Mouse (Mus musculus) large intestine, adult 2 months (tissue): ENCODE results near the gene Arhgap35. TPM values are rescaled to one million over a fixed set of nuclear protein-coding genes. Genes with fewer than 3 reads are reported as not detected.
"Not testable (repeated sequence)": the region's sequence is repeated elsewhere in the genome, so short reads cannot be mapped to it uniquely, and the experiment has no call there.

ENCODE experiments used
- DNase-seq: peaks from one replicate; pipeline ENCODE4 v3.0.0-alpha.2; 2012; ENCODE audit warnings: low read depth, low spot score
- WGBS: fragments of 180-500 bp; shearing (Covaris S2); methylation state at CpG from one replicate; pipeline ENCODE4 v1.1.7; 2018; 5-methylcytosine and 5-hydroxymethylcytosine counted together
- polyA plus RNA-seq: library from polyadenylated mRNA; depleted of rRNA; stranded (reverse); fragments of >200 nt; gene quantifications from 2 replicates; pipeline ENCODE4 v1.2.3, GENCODE M21; 2012; rRNA removed

Gene Arhgap35
- polyA plus RNA-seq, result 8.9 and 9.4 TPM in 2 replicates

DNA sequence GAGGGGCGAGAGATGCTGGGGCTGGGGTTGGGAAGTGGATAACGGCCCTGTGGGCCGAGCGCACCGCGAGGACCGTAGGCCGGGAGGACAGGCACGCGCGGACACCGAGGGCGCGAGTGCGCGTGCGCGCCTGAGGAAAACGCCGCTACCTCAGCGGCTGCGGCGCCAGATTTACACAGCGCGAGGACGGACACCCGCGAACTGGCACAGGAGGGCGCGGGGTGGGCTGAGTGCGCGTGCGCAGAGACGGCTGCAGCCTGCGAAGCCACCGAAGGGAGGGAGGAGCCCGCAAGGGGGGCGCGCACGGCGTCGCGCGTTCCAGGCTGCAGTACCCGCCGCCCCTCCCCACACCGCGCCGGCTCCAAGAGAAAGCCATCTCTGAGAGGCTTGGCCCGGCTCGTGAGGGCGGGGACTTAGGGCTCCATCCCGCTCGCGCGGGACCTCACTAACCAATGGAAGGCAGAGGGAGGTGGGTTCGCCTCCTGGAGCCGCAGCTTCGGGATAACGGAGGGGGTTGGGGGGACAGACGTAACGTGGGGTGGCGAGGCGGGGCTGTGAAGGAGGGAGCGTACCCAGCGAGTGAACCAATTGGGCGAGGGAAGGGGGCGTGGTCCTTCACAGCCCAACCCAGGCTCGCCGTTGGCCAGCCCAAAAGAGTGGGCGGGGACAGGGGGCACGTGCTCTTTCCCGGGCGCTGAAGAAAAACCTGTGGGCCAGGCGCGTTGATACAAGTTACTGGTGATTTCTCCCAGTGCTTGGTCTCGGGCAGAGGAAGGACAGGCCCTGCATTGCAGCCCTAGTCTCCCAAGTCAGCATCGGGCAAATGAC lies at the start of gene Arhgap35:
TSS of gene Arhgap35 (minus strand) at position 106 of the 828 bp plus-strand sequence.
- peak; percentile 87 for DNase-seq
- WGBS, result under 1% methylated on average over 78 of the region's 78 CpGs

DNA sequence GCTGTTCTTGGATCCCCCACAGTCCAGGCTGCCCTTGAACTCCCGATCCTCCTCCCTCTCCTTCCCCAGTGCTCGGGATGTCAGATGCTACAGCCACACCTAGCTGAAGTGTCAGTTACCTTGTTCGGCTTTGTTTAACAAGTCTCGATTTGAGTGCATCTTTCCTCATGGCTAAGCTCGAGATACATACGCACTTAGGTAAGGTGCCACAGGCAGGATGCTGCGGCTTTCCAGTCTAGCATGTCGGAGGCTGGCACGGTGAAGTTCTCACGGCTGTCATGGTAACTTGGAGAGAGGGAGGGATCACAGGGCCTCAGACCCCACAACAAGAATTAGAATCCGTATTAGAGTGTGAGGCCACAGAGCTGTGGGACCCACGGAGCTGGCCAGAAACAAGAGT lies 29.5 kb upstream of the Arhgap35 start:
- WGBS, result 76% methylated on average over 12 of the region's 12 CpGs
- no peak for DNase-seq

DNA sequence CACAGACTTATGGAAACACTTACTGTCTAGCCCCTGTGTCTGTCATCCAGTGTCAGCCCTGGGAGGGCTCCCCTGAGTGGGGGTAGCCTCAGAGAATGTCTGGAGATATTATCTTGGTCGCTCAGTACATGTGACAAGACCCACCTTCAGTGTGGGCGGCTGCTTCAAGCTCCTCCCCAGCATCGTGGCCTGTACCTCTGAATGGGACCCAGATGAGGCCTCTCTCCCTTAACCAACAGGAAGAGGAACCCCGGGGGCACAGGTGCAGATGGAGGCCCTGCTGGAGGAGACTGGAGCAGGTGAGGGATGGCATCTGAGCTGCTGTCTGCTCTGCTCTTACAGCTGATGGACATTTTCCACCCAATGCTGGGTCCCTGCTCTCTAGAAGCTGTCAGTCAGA lies 28.3 kb upstream of the Arhgap35 start:
- not testable (repeated sequence) for DNase-seq
- WGBS, result 27% methylated on average over 4 of the region's 4 CpGs

DNA sequence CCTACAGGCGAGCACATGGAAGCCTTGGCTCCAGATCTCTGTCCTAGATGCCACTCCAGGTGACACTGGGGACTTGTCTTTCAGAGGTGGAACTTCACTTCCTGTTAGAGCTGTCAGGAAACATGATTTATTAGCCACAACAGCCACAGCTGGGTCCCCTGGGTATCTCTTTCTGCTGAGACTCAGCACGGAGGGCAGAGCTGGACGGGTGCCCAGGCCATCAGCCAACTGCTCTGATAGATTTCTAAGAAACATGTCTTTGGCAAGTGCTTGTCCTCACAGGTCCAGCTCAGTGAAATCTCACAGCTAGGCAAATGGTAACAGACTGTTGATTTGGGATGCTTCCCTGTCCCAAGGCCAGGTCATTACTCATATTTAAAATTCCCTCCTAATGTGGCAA lies 24.2 kb upstream of the Arhgap35 start:
- 33% methylated on average over 3 of the region's 3 CpGs for WGBS
- DNase-seq, result no peak

DNA sequence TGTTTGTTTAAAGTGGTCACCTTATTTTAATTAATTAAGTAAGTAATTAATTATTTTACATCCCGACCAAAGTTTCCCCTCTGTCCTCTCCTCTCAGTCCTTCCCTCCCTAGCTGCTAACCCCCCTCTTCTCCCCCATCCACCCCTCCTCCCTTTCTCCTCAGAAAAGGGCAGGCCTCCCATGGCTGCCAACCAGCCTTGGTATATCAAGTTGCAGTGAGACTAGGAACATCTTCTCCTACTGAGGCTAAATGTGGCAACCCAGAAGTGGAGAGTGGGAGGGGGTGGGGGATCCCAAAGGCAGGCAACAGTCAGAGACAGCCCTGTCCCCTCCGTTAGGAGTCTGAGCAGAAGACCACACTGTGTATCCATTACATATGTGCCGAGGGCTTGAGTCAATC lies 20.3 kb upstream of the Arhgap35 start:
- no peak for DNase-seq
- WGBS, result 66% methylated on average over 3 of the region's 3 CpGs

DNA sequence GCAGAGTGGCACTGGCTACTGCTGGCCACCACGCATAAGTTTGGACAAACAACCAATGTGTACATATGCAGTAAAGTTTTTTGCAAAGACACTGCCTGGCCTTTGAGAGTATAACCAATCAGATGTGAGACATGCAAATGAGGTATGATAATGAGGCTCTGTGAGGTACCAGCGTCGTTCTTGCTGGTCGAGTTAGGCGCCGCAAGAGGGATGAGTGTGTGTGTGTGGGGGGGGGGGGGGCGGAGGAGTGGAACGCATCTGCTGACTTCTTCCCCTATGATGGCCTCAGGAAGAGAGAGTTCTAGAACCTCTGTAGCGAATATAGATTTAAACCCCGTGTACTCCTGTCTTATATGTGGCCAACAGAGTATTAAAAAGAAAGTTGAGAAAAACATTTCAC lies 19.1 kb upstream of the Arhgap35 start:
- WGBS, result 9% methylated on average over 10 of the region's 10 CpGs
- DNase-seq, result not testable (repeated sequence)

DNA sequence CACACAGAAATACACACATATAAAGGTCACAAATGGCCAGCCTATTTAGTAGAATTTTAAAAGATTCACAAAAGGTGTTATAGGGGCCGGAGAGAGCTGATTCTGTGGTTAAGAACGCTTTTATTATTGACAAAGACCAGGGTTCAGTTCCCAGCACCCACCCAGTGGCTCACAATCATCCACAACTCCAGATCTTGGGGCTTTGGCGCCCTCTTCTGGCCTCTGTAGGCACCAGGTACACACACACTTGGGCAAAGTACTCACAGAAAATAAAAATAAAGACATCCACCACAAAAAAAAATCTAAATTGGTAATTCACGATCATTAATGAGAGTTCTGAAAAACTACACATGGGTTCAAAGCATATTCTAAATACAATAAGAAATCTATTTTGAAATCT lies 17.1 kb upstream of the Arhgap35 start:
- WGBS, result 75% methylated on average over 4 of the region's 4 CpGs

DNA sequence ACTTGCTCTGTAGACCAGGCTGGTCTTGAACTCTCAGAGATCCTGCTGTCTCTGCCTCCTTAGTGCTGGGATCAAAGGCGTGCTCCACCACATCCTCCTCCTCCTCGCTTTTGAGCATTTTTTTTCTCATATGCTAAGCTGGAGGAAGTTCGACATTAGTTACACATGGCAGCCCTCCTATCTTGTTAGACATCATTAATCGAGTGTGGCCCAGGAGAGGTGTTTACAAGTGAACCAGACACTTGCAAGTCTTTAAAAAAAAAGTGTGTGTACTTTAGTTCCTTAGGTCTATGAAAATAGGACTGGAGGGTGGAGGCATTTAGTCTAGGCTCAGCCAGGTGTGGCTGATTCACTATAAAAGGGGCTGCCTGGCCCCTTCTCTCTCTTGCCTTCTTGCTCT lies 16.2 kb upstream of the Arhgap35 start:
- 47% methylated on average over 4 of the region's 4 CpGs for WGBS
- no peak for DNase-seq

More for the DNA sequence above, 17.1 kb upstream of the Arhgap35 start:
- DNase-seq, result no peak

DNA sequence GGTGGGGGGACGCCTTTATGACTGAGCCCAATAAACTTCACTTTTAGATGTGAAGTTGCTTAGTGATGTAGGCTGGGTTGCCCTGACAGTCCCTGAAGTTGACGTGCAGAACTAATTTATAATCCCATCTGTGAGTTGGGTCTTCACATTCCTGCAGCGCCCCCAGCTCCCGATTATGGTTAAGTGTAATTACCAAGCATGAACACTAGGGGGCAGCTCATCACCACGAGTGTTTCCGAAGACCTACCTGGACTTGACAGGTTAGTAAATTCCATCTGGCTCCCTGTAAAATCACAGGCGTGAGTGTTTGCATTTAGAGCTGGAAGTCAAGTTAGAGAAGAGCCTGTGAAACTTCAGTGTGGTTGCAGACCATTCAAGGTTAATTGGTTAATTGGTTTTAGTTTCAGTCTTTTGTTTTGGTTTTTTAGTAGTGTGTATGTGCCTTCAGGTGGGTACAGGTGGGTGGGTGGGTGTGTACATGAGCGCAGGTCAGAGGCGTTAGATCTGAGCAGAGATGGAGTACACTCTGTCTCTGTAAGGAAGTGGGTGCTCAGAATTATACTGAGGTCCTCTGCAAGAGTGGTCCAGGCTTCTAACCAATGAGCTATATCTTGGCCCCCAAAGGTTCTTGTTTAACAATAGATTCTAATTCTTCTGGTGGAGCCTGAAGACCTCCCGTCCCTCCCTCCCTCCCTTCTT lies 15.0 kb upstream of the Arhgap35 start:
- DNase-seq, result no peak
- 22% methylated on average over 10 of the region's 10 CpGs for WGBS

DNA sequence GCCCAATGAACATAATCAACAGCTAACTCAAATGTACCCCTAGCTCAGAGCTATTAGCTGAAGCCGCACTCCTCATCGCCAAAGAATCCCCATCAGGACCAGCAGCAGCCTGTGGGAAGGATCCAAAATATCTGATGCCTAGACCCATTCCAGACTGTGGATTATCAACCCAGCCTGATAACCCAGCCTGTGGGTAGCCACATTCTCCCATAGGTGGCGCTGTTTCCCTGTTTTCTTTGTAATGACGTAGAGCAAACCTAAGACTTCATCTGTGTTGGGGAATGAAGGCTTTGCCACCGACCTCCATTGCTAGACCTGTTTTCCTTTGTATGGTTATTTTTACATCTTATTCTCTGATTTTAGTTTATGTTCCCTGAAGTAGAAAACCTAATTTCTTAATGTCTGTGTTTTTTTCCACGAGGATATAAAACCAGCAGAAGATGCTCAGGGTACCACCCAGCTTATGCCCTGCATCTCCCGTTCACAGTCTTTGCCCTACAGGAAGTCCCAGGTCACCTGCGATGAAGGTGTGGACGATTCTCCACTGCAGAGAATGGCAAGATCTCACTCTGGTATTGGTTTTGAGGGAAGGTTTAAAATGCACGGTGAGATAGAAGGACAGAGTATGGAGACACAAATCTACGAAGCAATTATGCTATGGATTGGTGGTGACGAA lies 13.4 kb upstream of the Arhgap35 start:
- 30% methylated on average over 12 of the region's 12 CpGs for WGBS
- DNase-seq, result no peak

DNA sequence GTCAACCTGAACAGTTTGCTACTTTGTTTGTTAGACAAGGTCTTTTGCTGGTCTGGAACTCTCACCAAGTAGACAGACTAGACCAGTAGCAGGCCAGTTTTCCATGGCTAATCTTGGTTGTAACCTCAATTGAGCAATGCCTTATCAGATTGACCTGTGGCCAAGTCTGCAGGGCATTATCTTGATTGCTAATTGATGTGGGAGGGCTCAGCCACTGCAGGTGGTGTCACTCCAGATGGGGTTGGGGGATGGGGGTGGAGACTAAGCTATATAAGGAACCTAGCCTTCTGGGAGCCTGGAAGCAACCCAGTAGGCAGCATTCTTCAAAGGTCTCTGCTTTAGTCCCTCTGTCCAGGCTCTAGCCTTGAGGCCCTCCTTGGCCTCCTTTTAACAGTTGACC lies 8.9 kb upstream of the Arhgap35 start:
- no peak for DNase-seq

DNA sequence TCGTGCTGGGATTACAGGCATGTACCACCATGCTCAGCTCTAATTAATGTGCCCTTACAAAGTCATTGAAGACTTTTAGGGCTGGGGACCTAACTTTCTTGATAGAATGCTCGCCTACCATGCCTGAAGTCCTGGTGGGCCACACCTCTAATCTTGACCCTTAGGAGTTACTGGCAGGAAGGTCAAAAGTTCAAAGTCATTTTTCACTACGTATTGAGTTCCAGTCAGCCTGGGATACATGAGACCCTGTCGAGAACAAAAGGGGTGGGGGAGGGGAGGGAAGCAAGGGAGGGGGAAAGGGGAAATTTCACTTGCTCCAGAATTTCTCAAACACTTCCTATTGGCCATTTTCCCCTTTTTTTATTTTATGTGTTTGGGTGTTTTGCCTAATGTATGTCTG lies 8.3 kb upstream of the Arhgap35 start:
- 57% methylated on average over 4 of the region's 4 CpGs for WGBS
- DNase-seq, result no peak

DNA sequence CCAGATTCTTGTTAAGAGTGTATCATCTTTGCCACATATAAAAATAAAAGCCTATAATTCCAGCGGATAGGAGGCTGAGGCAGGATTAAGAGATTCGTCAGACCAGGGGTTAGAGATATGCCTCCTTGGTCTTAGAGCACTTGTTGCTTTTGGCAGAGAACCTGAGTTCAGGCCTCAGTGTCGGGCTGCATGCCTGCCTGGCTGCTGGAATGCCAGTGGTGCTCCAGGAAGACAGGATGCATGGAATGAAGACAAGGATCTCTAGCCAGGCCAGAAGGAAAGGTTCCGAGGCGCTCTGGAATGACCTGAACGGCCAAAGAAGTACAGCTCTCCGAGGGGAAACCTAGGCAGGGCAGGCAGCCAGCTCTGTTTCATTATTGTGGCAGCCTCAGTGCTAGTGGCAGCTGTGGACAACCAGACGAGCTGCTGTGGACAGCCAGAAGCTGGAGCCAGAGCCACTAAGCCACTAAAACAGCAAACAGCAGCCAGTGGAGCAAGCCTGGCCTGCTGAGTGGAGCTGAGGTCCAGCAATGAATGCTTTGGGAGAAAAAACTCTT lies 6.4 kb upstream of the Arhgap35 start:
- 77% methylated on average over 8 of the region's 8 CpGs for WGBS
- DNase-seq, result no peak

DNA sequence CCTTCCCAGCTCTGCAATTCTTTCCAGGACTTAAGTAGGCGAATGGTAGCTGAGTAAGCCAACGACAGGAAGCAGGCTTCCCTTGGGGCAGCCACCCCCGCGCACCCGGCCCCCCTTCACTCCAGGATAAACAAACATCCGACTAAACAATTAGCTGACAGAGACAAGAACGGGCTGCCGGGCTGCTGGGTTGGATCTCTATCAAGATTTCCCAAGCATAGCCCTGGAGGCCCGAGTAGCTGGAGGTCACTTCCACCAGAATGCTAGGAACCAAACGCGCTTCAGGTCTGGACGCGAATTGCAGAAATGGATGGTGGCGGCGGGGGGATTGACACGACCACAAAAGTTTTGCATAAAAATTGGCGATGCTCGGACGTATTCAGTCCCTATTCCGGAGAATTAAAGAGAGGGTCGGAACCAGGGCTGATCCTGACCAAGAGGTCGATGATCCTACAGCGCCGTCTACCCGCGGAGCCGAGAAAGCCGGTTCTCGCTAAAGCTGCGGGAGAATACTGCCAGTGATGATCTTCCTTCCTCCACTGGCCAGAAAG lies 3.9 kb upstream of the Arhgap35 start:
- DNase-seq, result no peak
- WGBS, result 4% methylated on average over 30 of the region's 30 CpGs

DNA sequence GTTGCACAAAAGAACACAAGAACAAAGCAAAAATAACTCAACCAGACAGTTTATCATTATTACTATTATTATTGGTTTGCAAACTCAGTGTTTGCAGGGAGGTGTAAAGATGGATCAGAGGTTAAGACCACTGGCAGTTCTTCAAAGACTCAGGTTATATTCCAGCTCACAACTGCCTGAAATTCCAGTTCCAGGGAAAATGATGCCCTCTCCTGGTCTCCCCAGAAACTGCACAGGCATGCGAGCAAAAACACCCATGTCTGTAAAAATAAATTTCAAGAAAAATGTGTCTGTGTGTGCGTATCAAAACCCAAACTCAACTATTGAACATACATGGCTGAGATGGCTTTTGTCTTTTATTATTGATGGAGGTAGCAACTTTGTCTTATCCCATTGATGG lies 2.3 kb upstream of the Arhgap35 start:
- WGBS, result 10% methylated on average over 2 of the region's 2 CpGs

DNA sequence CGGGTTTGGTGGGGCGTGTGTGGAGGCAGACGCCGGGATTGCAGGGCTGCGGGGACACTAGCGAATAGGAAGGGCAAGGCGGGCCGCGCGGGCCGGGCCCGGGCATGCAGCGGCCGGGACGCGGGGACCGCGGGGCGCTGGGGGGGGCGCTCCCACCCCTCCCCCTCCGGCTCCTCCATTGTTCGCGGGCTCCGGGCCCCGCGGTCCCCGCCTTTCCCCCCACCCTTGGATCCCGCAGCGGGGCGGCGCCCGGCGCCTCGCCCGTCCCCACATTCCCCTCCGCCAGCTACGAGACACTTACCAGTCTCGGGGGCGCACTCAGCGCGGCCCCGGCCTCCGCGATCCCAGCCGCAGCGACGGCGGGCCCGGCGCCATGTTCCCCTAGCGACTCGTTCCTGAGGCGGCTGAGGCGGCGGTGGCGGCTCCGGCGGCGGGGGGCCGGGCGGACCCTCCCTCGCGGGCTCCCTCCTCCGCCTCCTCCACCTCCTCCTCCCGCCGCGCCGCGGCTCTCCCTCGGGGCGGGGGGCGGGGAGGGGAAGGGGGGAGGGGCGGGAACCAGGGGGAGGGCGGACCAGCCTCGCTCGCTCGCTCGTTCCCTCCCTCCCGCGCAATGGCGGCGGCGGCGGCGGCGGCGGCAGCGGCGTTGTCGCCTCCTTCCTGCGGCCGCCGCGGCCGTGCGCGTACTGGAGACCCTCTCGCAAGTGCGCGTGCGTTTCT lies 464 bp downstream of the Arhgap35 start:
- WGBS, result under 1% methylated on average over 72 of the region's 101 CpGs
- DNase-seq, result no peak

More for the DNA sequence above, 2.3 kb upstream of the Arhgap35 start:
- DNase-seq, result no peak

DNA sequence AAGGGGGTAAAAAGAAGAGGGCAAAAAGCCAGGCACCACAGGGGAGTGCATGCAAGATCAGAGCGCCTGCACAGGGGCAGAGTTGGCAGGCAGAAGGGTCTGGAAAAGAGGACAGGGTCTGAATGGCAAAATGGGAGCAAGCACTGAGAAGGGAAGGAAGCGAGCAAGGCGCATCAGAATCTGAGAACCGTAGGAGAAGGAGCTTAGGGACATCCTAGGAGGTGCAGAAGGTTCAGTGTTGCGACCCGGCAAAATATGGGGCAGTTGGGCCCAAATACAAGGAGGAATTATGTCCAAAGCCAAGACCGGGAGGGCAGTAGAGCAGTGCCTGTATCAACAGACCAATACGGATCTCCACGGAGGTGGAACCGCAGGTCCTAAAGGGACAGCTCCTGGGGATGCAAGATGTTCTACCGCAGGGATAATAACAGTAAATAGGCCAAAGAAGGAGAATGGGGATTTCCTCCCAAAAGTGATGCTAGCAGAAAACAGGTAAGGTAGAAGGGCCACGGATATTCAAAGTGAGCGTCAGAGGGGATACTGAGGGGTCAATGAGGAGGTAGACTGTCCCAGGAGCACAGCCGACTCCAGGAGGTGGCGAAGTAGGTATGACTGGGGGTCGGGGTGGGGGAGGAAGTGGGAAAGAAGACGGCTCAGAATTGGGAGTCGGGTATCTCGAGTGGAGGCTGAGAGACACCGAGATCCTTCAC lies 1.2 kb downstream of the Arhgap35 start:
- 7% methylated on average over 20 of the region's 20 CpGs for WGBS
- no peak for DNase-seq

DNA sequence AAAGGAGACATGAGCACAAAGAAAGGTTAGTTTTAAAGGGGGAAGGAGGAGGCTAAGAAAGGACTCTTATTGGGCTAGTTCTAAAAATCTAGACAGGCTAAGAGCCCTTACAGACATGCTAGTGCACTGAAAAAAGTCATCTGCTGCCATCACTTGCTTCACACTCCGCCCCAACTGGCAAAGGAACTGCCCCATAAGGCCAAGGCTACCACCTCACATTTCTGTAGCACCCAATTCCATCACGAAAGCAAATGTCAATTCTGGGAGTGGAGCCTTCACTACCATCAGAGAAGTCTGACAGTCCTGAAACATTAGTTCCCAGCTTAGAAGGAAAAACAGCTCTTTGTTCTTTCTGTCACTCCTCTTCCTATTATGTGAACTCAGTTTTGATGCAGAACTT lies 4.4 kb downstream of the Arhgap35 start:
- DNase-seq, result no peak
- WGBS, result 76% methylated on average over 2 of the region's 2 CpGs

DNA sequence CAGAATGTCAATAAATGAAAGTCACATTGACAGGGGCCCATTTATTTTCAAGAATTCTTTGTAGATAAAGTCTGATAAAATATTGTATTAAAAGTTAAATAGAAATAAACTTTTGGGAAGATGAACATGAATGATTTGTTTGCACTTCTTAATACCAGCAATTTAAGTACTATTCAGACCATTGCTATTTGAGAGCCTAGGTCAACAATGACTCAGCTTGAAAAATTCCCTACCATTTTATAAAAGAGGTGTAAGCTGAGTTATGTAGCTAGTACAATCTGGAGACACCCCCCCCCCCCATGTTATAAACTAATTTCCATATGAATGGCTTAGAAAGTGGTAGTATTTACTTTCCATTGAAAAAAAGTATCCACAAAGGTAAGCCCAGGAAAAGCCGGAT lies 5.8 kb downstream of the Arhgap35 start:
- no peak for DNase-seq
- 38% methylated on average over 1 of the region's 1 CpGs for WGBS
